Mouse (Mus musculus) embryonic stem cell, embryonic (primary cell): ENCODE data around the gene Mtg1.

ENCODE experiments used
- CTCF ChIA-PET, 4 experiments: fragments of 300-600 bp in 2 of 4; fragments of 350-600 bp in 2 of 4; sonication (Branson Sonifier 250); formaldehyde crosslinking; loops; one replicate each; lab custom pipeline; 2022; ENCODE audit warnings: inconsistent platforms in 2 of 4; lab: Charles Lee
- POLR2A ChIA-PET, 4 experiments: fragments of 300-600 bp in 2 of 4; fragments of 350-600 bp in 2 of 4; sonication (Branson Sonifier 250); formaldehyde crosslinking; loops; one replicate each; lab custom pipeline; 2022; ENCODE audit warnings: antibody characterized with exemption in 4 of 4, inconsistent platforms in 1 of 4; lab: Charles Lee

Mtg1 gene

DNA sequence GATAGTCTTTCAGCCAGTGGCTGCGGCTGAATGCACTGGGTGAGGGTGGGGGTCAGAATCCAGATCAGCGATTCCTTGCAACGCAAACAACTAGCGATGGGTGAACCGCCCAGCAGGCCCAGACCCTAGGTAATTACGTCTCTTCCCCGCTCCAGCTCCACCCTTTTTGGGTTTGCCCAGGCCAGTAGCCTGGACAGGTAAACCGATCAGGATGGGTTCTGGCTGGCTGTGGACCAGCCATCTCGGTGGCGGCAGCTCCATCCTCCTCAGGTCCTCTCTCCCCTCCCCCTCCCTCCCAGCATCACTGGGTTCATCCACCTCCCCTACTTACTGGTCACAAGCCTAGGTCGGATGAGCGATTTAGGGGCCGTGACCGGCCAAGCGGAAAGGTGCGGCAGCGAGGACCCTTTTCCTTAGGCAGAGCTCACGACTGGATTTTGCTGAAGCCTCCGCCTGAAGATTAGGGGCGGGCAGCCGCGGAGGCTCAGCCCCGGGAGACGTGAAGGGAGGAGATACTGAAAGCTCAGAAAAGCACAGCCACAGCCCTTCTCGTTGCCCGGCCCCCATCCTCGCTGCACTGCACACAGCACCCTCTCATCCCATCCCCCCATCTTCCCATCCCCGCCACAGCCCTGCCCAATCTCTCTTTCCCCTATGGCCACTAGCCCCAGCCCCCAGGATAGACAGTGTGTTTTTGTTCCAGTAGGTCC is 17.0 kb downstream of the Mtg1 start, which contains the start of gene Sprn:
Gene Sprn, minus strand, starts transcription at position 660 of the 710 bp plus-strand sequence.
- ChIA-PET CTCF (interaction anchor here in 2 of 4 experiments (0.7 kb wide), 2 partner anchors 10 to 75 kb away, joined by 3 read pairs; no protein-coding TSS in a partner anchor), POLR2A (interaction anchor here in 1 of 4 experiments (0.6 to 2.4 kb wide), 4 partner anchors 13 to 146 kb away, joined by 3 to 12 read pairs (median 4); partner anchors contain the start of gene Mtg1)

DNA sequence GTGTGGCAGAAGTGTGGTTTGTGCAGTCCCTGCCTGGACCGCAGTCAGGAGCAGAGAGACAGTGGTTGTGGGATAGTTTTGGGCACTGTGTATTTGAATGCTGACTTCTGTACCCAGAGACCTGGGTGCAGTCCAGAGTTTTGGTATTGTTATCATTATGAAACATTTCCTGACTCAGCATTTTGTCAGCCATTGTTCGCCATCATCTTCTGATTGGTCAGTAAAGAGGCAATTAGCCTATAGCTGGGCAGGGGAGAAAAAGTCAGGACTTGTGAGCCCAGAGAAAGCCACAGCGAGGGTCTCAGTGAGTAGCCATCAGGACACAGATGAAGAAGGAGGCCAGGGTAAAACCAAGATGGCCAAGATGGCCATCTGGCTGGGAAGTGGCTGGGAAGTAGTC is 23.0 kb downstream of the Mtg1 start:
- ChIA-PET CTCF (no interaction called here), POLR2A (interaction anchor here in 2 of 4 experiments (0.8 to 1.1 kb wide), 2 partner anchors 8 to 13 kb away, joined by 3 read pairs; no protein-coding TSS in a partner anchor)

GRCm38 (mm10) chr7:140164664-140165063 is 27.3 kb downstream of the Mtg1 start, which contains the start of gene Olfr522:
Gene Olfr522, minus strand, starts transcription at chr7:140164764.
- ChIA-PET POLR2A (no interaction called here), CTCF (no interaction called here)

DNA sequence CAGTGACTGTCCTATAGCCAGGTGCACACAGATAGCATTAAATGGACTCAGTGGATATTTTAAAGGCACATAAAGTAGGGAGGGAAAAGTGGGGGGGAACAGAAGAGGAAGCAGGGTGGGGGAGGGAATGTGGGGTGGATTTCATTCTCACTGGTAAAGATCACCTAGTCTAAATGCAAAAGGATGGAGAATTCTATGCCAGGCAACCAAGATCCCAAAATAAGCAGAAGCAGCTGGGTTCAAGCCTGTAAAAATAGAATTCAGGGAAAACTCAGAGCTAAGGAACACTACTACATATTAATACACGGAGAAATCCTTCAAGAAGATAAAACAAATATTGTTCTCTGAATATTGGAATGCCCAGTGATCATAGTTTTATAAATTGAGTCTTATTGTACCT is 30.6 kb downstream of the Mtg1 start:
- POLR2A ChIA-PET = interaction anchor here in 1 of 4 experiments (0.7 kb wide), 1 partner anchor 110 kb away, joined by 4 read pairs; no protein-coding TSS in a partner anchor
- CTCF ChIA-PET = interaction anchor here in 1 of 4 experiments (1.0 kb wide), 1 partner anchor 23 kb away, joined by 3 read pairs; no protein-coding TSS in a partner anchor

- POLR2A ChIA-PET = no interaction called here
- CTCF ChIA-PET = no interaction called here
These were observed 32.0 kb downstream of the Mtg1 start for GRCm38 (mm10) chr7:140169386-140169785.

- ChIA-PET CTCF (interaction anchor here in 2 of 4 experiments (0.6 to 2.4 kb wide), 2 partner anchors 17 kb away, joined by 4 to 17 read pairs; no protein-coding TSS in a partner anchor), POLR2A (interaction anchor here in 2 of 4 experiments (0.5 to 1.3 kb wide), 3 partner anchors 25 to 680 kb away, joined by 3 to 4 read pairs (median 4); partner anchors contain the start of gene Mtg1 (in 1 of the 2))
These were observed 33.5 kb downstream of the Mtg1 start for GRCm38 (mm10) chr7:140170863-140171262.

- ChIA-PET CTCF (interaction anchor here in 2 of 4 experiments (1.4 to 2.4 kb wide), 2 partner anchors 15 to 16 kb away, joined by 6 to 17 read pairs; no protein-coding TSS in a partner anchor), POLR2A (interaction anchor here in 1 of 4 experiments (1.5 kb wide), 1 partner anchor 787 kb away, joined by 3 read pairs; no protein-coding TSS in a partner anchor)
These were observed 35.6 kb downstream of the Mtg1 start, which contains the start of gene Olfr523 for GRCm38 (mm10) chr7:140172936-140173335. Gene Olfr523, plus strand, starts transcription at chr7:140173217.

GRCm38 (mm10) chr7:140179176-140179575 is 41.8 kb downstream of the Mtg1 start:
- CTCF ChIA-PET = no interaction called here

DNA sequence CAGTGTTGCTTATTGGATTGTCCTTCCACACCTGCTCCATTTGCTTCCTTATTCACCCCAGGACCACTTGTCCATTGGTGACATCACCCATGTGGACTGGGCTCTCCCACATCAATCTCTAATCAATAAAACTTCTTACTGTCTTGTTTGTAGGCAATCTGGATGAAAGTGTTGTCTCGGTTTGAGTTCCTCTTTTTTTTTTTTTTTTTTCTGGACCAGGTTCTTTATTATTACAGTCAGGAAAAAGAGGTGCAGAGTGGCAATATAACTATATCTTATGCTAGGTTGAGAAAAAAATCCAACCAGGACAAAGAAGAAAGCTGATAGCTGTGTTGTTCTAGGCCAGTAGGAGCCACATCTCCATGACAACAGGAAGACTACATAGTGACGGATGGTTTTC is 43.3 kb downstream of the Mtg1 start:
- ChIA-PET CTCF (interaction anchor here in 1 of 4 experiments (0.7 kb wide), 1 partner anchor 12 kb away, joined by 5 read pairs; no protein-coding TSS in a partner anchor), POLR2A (no interaction called here)

More at GRCm38 (mm10) chr7:140179176-140179575, 41.8 kb downstream of the Mtg1 start:
- POLR2A ChIA-PET = no interaction called here

DNA sequence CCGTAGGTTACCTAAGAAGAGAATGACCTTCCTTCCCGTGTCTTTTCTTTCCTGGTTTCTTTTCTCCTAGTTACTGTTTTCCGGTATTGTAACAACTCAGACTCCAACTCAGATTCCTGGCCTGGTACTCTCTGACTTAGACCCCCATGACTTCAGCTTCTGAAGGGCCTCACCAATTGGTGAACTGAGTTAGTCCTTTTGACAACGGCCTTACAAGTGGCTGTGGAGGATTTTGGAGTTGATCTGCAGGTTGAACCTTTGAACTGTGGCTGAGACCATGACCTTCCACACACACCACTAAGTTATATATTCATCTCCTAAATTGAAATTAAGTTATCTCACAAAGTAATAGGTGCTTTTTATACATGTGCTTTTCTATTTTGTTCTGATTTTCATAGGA is 46.8 kb downstream of the Mtg1 start:
- POLR2A ChIA-PET = no interaction called here
- CTCF ChIA-PET = no interaction called here

- ChIA-PET CTCF (interaction anchor here (0.5 to 3.0 kb wide), 38 partner anchors 9 to 872 kb away, joined by 3 to 23 read pairs (median 4); partner anchors contain the start of genes Echs1 (in 1 of the 4), Olfr523 (in 1 of the 4) and Zfp941 (in 1 of the 4)), POLR2A (interaction anchor here in 2 of 4 experiments (0.6 to 1.2 kb wide), 3 partner anchors 210 to 618 kb away, joined by 3 to 7 read pairs (median 3); no protein-coding TSS in a partner anchor)
These were observed 49.6 kb downstream of the Mtg1 start for GRCm38 (mm10) chr7:140186646-140187620.

GRCm38 (mm10) chr7:140187721-140188390 is 50.5 kb downstream of the Mtg1 start:
- POLR2A ChIA-PET = interaction anchor here in 3 of 4 experiments (0.6 to 1.5 kb wide), 4 partner anchors 16 to 633 kb away, joined by 3 to 7 read pairs (median 4); no protein-coding TSS in a partner anchor
- CTCF ChIA-PET = interaction anchor here (0.5 to 3.0 kb wide), 59 partner anchors 9 to 882 kb away, joined by 3 to 23 read pairs (median 4); partner anchors contain the start of genes Zfp941 (in 2 of the 4), Olfr523 (in 1 of the 4), Psmd13 (in 1 of the 4) and Sirt3 (in 1 of the 4)

DNA sequence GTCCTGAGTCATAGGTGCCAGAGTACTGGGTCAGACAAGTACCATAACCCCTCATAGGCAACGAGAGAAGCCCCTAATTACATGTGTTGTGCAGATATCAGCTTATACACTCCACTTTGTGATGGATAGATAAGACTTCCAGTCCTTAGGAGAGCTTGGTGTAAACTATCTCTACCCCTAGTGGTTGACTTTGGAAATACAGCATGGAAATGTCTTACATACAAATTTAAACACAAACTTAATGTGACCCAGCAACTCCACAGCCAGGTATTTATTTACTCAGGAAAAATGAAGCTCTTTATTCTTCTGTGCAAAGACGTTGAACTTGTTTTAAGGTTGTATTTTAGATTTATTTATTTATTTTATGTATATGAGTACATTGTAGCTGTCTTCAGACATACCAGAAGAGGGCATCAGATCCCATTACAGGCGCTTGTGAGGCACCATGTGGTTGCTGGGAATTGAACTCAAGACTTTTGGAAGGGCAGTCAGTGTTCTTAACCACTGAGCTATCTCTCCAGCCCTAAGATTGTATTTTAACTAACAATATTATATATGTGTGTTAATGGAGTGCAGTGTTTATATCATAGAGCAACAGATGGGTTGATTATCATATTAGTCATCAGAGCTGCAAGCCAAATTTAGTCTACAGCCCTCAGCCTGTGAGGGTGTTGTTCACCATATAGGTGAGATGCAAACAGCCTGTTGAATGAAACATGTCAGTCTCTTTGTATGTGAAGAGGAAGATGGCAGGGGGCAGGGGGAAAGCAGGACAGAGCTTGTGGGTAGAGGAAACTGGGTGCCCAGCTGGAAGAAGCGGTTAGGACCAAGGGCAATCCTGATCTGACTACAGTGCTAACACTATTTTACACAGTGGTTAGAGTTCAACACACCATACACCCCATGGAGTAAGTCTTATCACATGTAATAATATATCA is 51.3 kb downstream of the Mtg1 start:
- ChIA-PET CTCF (interaction anchor here (0.6 to 3.0 kb wide), 57 partner anchors 8 to 1101 kb away, joined by 3 to 23 read pairs (median 4); partner anchors contain the start of genes Olfr523 (in 1 of the 4), Psmd13 (in 1 of the 4), Sirt3 (in 1 of the 4) and Zfp941 (in 1 of the 4)), POLR2A (interaction anchor here in 2 of 4 experiments (0.5 to 1.5 kb wide), 4 partner anchors 17 to 633 kb away, joined by 3 to 4 read pairs (median 3); no protein-coding TSS in a partner anchor)

DNA sequence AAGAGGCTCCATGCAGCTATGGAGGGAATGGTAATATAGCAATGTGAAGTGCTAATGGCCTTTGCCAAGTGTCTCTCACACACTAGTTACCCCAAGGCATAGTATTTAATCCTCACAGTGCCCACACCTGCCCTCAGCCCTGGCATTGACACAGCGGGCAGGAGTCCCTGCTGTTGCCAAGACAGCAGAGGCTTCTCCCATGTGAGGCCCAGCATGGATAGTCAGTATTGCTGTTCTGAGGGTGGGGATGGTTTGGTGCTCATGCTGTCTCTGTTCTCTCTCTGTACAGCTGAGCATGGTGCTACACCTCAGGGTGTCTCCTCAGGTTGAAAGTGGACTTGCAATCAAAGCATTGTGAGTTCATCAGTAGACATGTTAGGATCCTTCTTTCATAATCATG is 53.1 kb downstream of the Mtg1 start:
- POLR2A ChIA-PET = no interaction called here
- CTCF ChIA-PET = no interaction called here

GRCm38 (mm10) chr7:140192445-140192844 is 55.1 kb downstream of the Mtg1 start:
- CTCF ChIA-PET = interaction anchor here in 1 of 4 experiments (0.6 kb wide), 1 partner anchor 12 kb away, joined by 5 read pairs; no protein-coding TSS in a partner anchor
- POLR2A ChIA-PET = interaction anchor here in 1 of 4 experiments (1.1 kb wide), 1 partner anchor 17 kb away, joined by 3 read pairs; no protein-coding TSS in a partner anchor

DNA sequence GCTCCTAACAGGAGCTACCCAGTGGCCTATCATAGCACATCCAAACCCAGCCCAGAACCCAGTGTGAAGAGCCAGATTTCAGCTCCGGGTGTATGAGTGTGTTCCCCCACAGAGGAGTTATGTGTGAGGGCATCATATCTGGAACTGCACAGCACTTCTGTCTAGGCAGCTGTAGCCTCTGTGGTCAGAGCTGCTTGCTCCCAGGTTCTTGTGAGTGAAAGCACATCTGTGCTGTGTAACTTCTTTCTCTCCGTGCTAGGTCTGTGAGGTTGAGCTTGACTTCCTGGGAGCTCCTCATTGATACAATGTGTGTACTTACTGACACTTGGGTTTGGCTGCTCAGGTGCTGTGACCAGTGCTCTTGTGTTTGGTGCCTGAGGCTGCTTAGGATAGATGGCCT is 55.5 kb downstream of the Mtg1 start:
- CTCF ChIA-PET = interaction anchor here in 1 of 4 experiments (0.6 kb wide), 1 partner anchor 12 kb away, joined by 5 read pairs; no protein-coding TSS in a partner anchor

More for the DNA sequence above, 55.5 kb downstream of the Mtg1 start:
- POLR2A ChIA-PET = interaction anchor here in 1 of 4 experiments (1.1 kb wide), 1 partner anchor 17 kb away, joined by 3 read pairs; no protein-coding TSS in a partner anchor
